Mouse (Mus musculus) right cerebral cortex, postnatal 36 days (tissue): ENCODE data around the gene Afg1l.

ENCODE experiments used
- DNase-seq, 2 experiments: peaks; one replicate each; pipeline ENCODE4 v3.0.0; 2022; ENCODE audit warnings: low spot score in 2 of 2, mixed read lengths in 1 of 2

Afg1l gene

DNA sequence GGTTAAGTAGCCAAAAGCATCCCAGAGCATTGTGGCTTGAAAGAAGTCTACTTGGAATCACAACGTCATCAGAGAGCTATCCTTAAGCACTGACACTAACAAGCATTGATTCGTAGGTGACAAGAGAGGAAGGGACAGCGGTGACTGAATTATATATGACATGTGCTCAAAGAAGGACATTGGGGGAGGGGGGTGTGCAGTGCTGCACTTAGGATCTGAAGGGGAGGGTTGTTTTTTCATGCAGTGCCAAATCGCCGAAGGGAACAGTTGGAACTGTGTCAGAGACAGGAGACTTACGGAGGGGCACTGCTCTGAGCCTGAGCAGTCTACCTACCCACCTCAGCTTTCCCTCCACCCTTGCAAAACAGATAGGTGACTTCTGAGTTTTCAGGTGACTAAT is 94.7 kb downstream of the Afg1l start:
- DNase-seq: no peak

- DNase-seq: no peak
Measured at GRCm38 (mm10) chr10:42364216-42364615, 114.1 kb downstream of the Afg1l start.

GRCm38 (mm10) chr10:42355980-42356379 is 122.4 kb downstream of the Afg1l start:
- no peak for DNase-seq

GRCm38 (mm10) chr10:42347986-42348385 is 130.4 kb downstream of the Afg1l start:
- no peak for DNase-seq

DNA sequence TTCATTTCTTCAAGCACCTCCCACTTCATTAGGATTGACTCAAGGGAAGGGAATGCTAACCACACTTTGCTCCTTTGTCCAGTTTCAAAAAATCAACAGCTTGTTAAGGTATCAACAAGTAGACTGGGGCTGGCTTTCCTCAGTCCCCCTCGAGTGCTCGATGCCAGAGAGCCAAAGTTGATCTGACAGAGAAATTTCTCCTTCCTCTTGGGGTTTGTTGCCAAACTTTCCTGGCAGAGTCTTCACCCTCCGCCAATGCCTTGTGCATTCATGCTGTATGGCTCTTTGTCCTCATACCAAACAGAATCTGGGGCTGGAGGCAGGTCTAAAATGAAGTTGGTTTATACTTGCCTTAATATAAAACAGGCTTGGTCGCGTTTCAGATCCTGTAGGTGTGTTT is 131.2 kb downstream of the Afg1l start:
- peak in 1 of 2 experiments; percentile 15 for DNase-seq

GRCm38 (mm10) chr10:42346179-42346877 is 132.0 kb downstream of the Afg1l start:
- no peak for DNase-seq

DNA sequence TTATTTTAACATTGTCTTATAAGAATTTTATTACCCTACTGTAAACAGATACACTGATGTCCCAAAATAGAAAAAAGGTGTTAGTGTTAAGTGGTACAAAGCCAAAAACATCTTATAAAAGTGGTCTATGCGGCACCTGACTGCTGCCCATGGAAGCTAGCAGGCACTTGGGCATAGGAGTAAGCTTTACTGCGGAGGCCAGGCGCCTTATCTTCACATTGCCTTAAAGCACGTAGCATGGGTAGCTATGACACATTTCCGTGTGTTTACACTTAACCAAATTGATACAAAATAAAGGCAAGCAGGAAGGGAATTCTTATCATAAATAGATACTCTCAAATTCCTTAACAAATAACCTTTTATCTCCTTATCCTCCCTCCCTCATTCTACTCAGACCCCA is 135.7 kb downstream of the Afg1l start:
- DNase-seq: no peak

- no peak for DNase-seq
Measured at GRCm38 (mm10) chr10:42341815-42342457, 136.4 kb downstream of the Afg1l start.

DNA sequence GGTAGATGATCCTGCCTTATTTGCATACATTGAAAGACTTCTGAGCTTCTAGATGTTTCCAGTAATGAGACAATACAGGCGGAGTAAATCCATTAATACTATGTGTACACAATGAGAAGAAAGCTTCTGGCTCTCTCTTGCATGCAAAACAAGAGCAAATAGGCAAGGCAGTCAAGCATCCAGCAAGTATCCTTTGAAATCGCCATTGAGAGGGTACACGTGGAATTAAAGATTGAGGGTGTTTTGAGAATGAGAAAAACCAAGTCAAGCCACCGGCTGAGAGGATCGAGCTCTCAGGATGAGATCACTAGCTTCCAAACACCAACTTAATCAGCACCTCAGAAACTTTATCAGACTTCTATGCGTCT is 138.0 kb downstream of the Afg1l start:
- DNase-seq: no peak

GRCm38 (mm10) chr10:42339773-42340425 is 138.5 kb downstream of the Afg1l start:
- DNase-seq: no peak

DNA sequence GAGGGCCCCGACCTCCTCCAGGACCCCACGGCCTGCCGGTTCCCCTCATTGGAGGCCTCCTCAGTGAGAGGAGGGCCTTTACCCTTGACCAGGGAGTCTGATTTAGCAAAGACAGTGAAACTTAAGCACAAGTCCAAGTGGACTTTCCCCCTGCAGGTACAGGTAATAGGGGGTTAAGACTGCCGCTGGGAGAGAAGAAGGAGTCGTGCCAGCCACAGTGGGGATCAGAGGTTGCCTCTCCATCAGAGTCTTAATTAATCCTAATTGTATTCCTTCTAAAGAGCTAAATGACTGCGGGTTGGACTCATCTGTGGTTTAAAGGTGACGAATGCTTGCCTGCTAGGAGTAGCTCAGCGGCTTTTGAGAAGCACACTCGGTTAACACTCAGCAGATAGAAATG is 139.9 kb downstream of the Afg1l start:
- no peak for DNase-seq

DNA sequence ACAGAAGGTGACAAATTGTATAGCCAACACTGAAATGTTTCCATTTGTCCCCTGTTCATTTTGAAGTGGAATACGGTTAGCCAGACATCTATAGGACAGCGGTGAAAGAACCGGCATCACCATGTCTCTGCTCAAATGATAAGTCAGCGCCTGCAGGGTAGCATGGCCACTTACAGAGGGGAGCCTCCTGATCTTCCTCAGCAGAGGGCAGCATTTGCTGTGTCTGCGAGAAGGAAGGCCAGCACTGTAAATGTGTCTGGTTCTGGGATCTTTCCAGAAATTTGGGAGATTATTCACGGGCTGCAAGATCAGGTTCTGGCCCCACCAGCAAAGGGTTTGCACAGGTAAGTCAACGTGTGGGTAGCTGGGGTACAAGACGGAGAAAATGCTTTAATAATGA is 150.8 kb downstream of the Afg1l start:
- no peak for DNase-seq

GRCm38 (mm10) chr10:42325305-42325704 is 153.1 kb downstream of the Afg1l start:
- DNase-seq: no peak

- no peak for DNase-seq
Measured at GRCm38 (mm10) chr10:42323978-42324377, 154.4 kb downstream of the Afg1l start.

DNA sequence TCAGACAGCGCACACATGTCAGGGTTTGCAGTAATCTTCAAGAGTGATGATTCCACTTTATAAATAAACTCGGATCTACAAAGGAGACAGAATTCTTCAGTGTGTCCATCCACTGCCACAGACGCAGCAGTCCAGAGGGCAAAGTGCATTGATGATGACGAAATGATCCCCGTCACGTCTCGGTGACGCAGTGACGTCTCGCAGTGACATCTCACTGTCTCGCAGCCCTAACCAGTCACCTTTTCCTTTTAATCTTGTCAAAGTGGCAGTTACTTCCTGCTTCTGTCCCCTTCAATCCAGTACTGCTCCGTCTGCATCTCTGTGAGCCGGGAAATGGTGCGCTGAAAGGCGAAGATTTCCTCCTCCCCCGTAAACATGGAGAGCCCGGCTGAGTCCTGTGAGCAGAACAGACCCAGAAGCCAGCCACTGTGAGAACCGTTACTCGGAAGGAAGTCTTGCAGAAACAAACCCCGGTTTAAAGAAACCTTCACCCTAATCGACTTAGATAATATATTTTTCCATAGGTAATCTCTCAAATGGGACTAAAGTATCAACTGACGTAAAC is 165.1 kb downstream of the Afg1l start:
- DNase-seq: no peak

DNA sequence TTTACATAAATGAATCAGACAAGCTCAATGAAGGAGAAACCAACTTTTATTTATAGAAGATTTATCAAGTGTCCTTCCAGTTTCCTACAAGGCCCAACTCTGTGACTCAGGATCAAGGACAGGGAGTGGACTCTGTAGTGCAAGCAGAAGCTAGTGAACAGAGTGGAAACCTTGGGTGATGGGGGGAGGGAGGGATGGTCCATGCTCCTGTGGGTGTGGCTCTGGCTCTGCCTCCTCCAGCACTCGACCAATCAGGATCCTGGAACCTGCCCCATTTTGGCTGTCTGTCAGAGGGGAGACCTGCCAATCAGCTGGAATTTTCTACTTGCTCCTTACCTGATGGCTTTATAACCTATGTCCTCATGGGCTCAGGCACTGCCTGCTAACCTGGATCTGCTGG is 165.8 kb downstream of the Afg1l start:
- no peak for DNase-seq

- DNase-seq: no peak
Measured at GRCm38 (mm10) chr10:42308687-42308987, 169.7 kb downstream of the Afg1l start.

DNA sequence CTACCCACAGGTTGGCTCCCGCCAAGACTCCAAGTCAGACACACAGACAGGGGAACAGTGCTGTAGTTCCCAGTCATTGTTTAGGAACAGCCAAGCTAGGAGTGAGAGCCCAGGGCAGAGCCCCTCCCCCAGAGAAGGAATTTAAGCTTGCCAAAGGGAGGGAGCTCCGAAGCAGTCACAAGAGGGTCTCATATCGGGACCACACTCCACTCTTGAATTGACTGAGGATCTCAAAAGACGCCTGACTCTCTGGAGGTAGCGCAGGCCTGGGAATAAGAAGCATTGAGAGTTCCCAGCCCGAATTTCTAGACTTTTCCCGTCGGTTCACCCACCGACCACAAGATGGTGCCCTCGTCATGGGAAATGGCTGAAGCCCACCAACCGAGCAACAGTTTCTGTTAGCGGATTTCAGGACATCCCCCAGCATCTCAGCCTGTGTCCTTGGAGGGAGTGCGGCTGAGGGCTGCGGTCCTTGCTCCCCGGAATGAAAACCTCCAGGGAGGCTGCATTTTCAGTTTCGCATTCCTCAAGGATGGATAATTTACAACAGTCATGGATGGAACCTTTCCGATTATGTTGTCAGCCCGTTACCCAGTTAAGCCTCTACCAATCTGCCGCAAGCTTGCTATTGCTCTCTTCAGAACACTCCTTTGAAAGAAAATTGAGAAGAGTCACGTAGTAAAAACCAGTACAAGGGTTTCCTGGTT is 170.2 kb downstream of the Afg1l start:
- DNase-seq: peak; percentile 48 to 59

GRCm38 (mm10) chr10:42306422-42306821 is 171.9 kb downstream of the Afg1l start:
- no peak for DNase-seq

DNA sequence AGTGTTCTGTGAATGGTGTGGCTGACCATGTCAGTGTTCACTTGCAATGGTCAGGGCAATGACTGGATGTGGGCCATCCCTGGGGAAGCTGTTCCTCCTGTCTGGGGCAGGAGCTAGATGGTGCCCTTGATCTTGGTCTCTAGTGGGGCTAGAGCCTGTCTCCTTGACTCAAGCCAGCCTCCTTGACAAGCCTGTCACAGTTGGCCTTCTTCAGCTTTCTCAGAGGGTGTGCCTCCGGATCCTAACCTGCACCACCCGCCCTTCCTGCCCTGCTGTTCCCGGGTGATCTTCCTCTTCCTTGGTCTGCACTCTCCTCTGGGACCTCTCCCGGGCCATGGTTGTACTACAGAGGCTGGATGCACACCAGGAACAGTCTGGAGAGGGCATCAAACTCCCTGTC is 177.6 kb downstream of the Afg1l start:
- no peak for DNase-seq

DNA sequence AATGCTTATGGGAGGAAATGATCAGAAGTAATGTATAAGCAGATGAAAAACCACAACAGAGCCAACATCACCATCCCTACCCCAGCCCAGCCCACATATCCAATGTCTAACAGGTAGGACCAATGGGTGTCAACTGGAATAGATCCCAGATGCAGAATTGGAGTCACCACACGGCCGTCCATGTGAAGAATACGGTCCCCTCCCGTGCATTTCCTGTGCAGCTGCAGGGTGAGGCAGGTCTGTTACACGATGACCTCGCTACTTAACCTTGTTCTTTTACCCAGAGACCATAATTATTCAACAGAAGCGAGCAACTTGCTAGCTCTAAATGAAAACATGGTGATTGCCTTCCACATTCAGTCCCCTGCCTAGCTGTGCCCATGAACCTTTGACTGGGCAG is 178.4 kb downstream of the Afg1l start:
- DNase-seq: no peak

GRCm38 (mm10) chr10:42299426-42299825 is 178.9 kb downstream of the Afg1l start:
- DNase-seq: no peak
